Mouse (Mus musculus): ENCODE data around the gene Hs2st1. TPM values are rescaled to one million over a fixed set of nuclear protein-coding genes. Genes with fewer than 3 reads are reported as not detected.
A peak's percentile ranks its signal among the peaks of the same experiment; 100 is the strongest.
"Not testable (repeated sequence)": the region's sequence is repeated elsewhere in the genome, so short reads cannot be mapped to it uniquely, and the experiment has no call there.

Hs2st1 gene
- polyA plus RNA-seq, 1 experiment from 2014 or later, result 6.2 TPM

GRCm38 (mm10) chr3:144610759-144611158 is 40.8 kb upstream of the Hs2st1 start:
- no peaks in the 10 kb centered on the region for H3K27me3 ChIP-seq (replicated peaks; ENCODE audit: control insufficient read depth, insufficient read depth, low read length)
- H3K27ac ChIP-seq (ENCODE audit: low read length), result no peak overlapping the region
- no peak overlapping the region for H3K4me2 ChIP-seq (ENCODE audit: low read depth, low read length)

GRCm38 (mm10) chr3:144608090-144608489 is 38.1 kb upstream of the Hs2st1 start:
- WGBS, result 82% methylated on average over 5 of the region's 5 CpGs

More at GRCm38 (mm10) chr3:144610759-144611158, 40.8 kb upstream of the Hs2st1 start:
- WGBS, result 51% methylated on average over 5 of the region's 5 CpGs
- no peak; the same call in 1 of the 2 replicates for ATAC-seq
- Histone ChIP-seq H3K4me1 (ENCODE audit: control insufficient read depth, insufficient read depth, low read length) (peaks cover 25% of the 10 kb centered on the region), H3K4me3 (ENCODE audit: low read length) (no peak overlapping the region), H3K9me3 (ENCODE audit: control insufficient read depth, low read length) (no peaks in the 10 kb centered on the region), H3K36me3 (ENCODE audit: control insufficient read depth, insufficient read depth, low read length) (no peaks in the 10 kb centered on the region), H3K9ac (ENCODE audit: low read depth, low read length) (no peak overlapping the region)

GRCm38 (mm10) chr3:144606449-144606848 is 36.5 kb upstream of the Hs2st1 start:
- H3K27me3 ChIP-seq (replicated peaks; ENCODE audit: control insufficient read depth, insufficient read depth, low read length), result no peaks in the 10 kb centered on the region
- H3K4me3 ChIP-seq (ENCODE audit: low read length), result no peak overlapping the region
- H3K9ac ChIP-seq (ENCODE audit: low read depth, low read length), result no peak overlapping the region
- H3K4me2 ChIP-seq (ENCODE audit: low read depth, low read length), result no peak overlapping the region
- ATAC-seq, result no peak
- H3K36me3 ChIP-seq (ENCODE audit: control insufficient read depth, insufficient read depth, low read length), result no peaks in the 10 kb centered on the region
- H3K9me3 ChIP-seq (ENCODE audit: control insufficient read depth, low read length), result no peaks in the 10 kb centered on the region
- H3K4me1 ChIP-seq (ENCODE audit: control insufficient read depth, insufficient read depth, low read length), result peaks cover 6% of the 10 kb centered on the region
- WGBS, result 71% methylated on average over 4 of the region's 4 CpGs
- H3K27ac ChIP-seq (ENCODE audit: low read length), result no peak overlapping the region

More at GRCm38 (mm10) chr3:144608090-144608489, 38.1 kb upstream of the Hs2st1 start:
- no peaks in the 10 kb centered on the region for H3K27me3 ChIP-seq (replicated peaks; ENCODE audit: control insufficient read depth, insufficient read depth, low read length)
- H3K4me2 ChIP-seq (ENCODE audit: low read depth, low read length), result no peak overlapping the region
- no peak overlapping the region for H3K27ac ChIP-seq (ENCODE audit: low read length)
- H3K36me3 ChIP-seq (ENCODE audit: control insufficient read depth, insufficient read depth, low read length), result no peaks in the 10 kb centered on the region
- H3K4me3 ChIP-seq (ENCODE audit: low read length), result no peak overlapping the region
- no peak overlapping the region for H3K9ac ChIP-seq (ENCODE audit: low read depth, low read length)
- no peaks in the 10 kb centered on the region for H3K9me3 ChIP-seq (ENCODE audit: control insufficient read depth, low read length)
- peak; percentile 72 for ATAC-seq
- H3K4me1 ChIP-seq (ENCODE audit: control insufficient read depth, insufficient read depth, low read length), result peaks cover 17% of the 10 kb centered on the region

- H3K9me3 ChIP-seq (ENCODE audit: control insufficient read depth, low read length); H3K4me3 ChIP-seq (ENCODE audit: low read length); H3K4me2 ChIP-seq (ENCODE audit: low read depth, low read length); H3K9ac ChIP-seq (ENCODE audit: low read depth, low read length); H3K27me3 ChIP-seq (replicated peaks; ENCODE audit: control insufficient read depth, insufficient read depth, low read length); H3K36me3 ChIP-seq (ENCODE audit: control insufficient read depth, insufficient read depth, low read length); ATAC-seq; H3K27ac ChIP-seq (ENCODE audit: low read length); H3K4me1 ChIP-seq (ENCODE audit: control insufficient read depth, insufficient read depth, low read length): not testable (repeated sequence)
- 67% methylated on average over 7 of the region's 7 CpGs for WGBS
These were observed 35.8 kb upstream of the Hs2st1 start for GRCm38 (mm10) chr3:144605811-144606210.

- 62% methylated on average over 7 of the region's 7 CpGs for WGBS
- Histone ChIP-seq H3K36me3 (ENCODE audit: control insufficient read depth, insufficient read depth, low read length) (no peaks in the 10 kb centered on the region), H3K9ac (ENCODE audit: low read depth, low read length) (no peak overlapping the region), H3K9me3 (ENCODE audit: control insufficient read depth, low read length) (no peaks in the 10 kb centered on the region), H3K27me3 (replicated peaks; ENCODE audit: control insufficient read depth, insufficient read depth, low read length) (no peaks in the 10 kb centered on the region), H3K4me2 (ENCODE audit: low read depth, low read length) (no peak overlapping the region), H3K4me1 (ENCODE audit: control insufficient read depth, insufficient read depth, low read length) (no peaks in the 10 kb centered on the region), H3K27ac (ENCODE audit: low read length) (no peak overlapping the region), H3K4me3 (ENCODE audit: low read length) (no peak overlapping the region)
- ATAC-seq, result no peak
These were observed 34.2 kb upstream of the Hs2st1 start for GRCm38 (mm10) chr3:144604205-144604604.

- 53% methylated on average over 3 of the region's 3 CpGs for WGBS
- ATAC-seq, result no peak
- no peaks in the 10 kb centered on the region for H3K9me3 ChIP-seq (ENCODE audit: control insufficient read depth, low read length)
- H3K27ac ChIP-seq (ENCODE audit: low read length), result no peak overlapping the region
- no peak overlapping the region for H3K9ac ChIP-seq (ENCODE audit: low read depth, low read length)
- H3K4me3 ChIP-seq (ENCODE audit: low read length), result no peak overlapping the region
- no peaks in the 10 kb centered on the region for H3K4me1 ChIP-seq (ENCODE audit: control insufficient read depth, insufficient read depth, low read length)
- H3K4me2 ChIP-seq (ENCODE audit: low read depth, low read length), result no peak overlapping the region
- no peaks in the 10 kb centered on the region for H3K36me3 ChIP-seq (ENCODE audit: control insufficient read depth, insufficient read depth, low read length)
- no peaks in the 10 kb centered on the region for H3K27me3 ChIP-seq (replicated peaks; ENCODE audit: control insufficient read depth, insufficient read depth, low read length)
These were observed 33.6 kb upstream of the Hs2st1 start for GRCm38 (mm10) chr3:144603558-144603957.

GRCm38 (mm10) chr3:144602819-144603218 is 32.8 kb upstream of the Hs2st1 start:
- no peaks in the 10 kb centered on the region for H3K4me1 ChIP-seq (ENCODE audit: control insufficient read depth, insufficient read depth, low read length)
- no peak overlapping the region for H3K27ac ChIP-seq (ENCODE audit: low read length)
- ATAC-seq, result no peak
- 70% methylated on average over 7 of the region's 7 CpGs for WGBS
- H3K4me3 ChIP-seq (ENCODE audit: low read length), result no peak overlapping the region
- no peaks in the 10 kb centered on the region for H3K9me3 ChIP-seq (ENCODE audit: control insufficient read depth, low read length)
- no peak overlapping the region for H3K9ac ChIP-seq (ENCODE audit: low read depth, low read length)
- no peak overlapping the region for H3K4me2 ChIP-seq (ENCODE audit: low read depth, low read length)
- peaks cover 4% of the 10 kb centered on the region; the same call in 1 of the 2 replicates for H3K36me3 ChIP-seq (ENCODE audit: control insufficient read depth, insufficient read depth, low read length)
- H3K27me3 ChIP-seq (replicated peaks; ENCODE audit: control insufficient read depth, insufficient read depth, low read length), result no peaks in the 10 kb centered on the region

- Histone ChIP-seq H3K36me3 (ENCODE audit: control insufficient read depth, insufficient read depth, low read length) (peaks cover 6% of the 10 kb centered on the region; the same call in 1 of the 2 replicates), H3K27me3 (replicated peaks; ENCODE audit: control insufficient read depth, insufficient read depth, low read length) (no peaks in the 10 kb centered on the region), H3K4me1 (ENCODE audit: control insufficient read depth, insufficient read depth, low read length) (no peaks in the 10 kb centered on the region), H3K9me3 (ENCODE audit: control insufficient read depth, low read length) (no peaks in the 10 kb centered on the region), H3K4me3 (ENCODE audit: low read length) (no peak overlapping the region), H3K9ac (ENCODE audit: low read depth, low read length) (no peak overlapping the region), H3K4me2 (ENCODE audit: low read depth, low read length) (no peak overlapping the region), H3K27ac (ENCODE audit: low read length) (no peak overlapping the region)
- no peak for ATAC-seq
- 65% methylated on average over 4 of the region's 4 CpGs for WGBS
These were observed 32.4 kb upstream of the Hs2st1 start for GRCm38 (mm10) chr3:144602413-144602812.

- peaks cover 2% of the 10 kb centered on the region; the same call in 1 of the 2 replicates for H3K4me1 ChIP-seq (ENCODE audit: control insufficient read depth, insufficient read depth, low read length)
- H3K9ac ChIP-seq (ENCODE audit: low read depth, low read length), result no peak overlapping the region
- no peak overlapping the region for H3K27ac ChIP-seq (ENCODE audit: low read length)
- no peak overlapping the region for H3K4me2 ChIP-seq (ENCODE audit: low read depth, low read length)
- H3K27me3 ChIP-seq (replicated peaks; ENCODE audit: control insufficient read depth, insufficient read depth, low read length), result no peaks in the 10 kb centered on the region
- H3K4me3 ChIP-seq (ENCODE audit: low read length), result no peak overlapping the region
- 77% methylated on average over 12 of the region's 12 CpGs for WGBS
- no peak for ATAC-seq
- no peaks in the 10 kb centered on the region for H3K9me3 ChIP-seq (ENCODE audit: control insufficient read depth, low read length)
- H3K36me3 ChIP-seq (ENCODE audit: control insufficient read depth, insufficient read depth, low read length), result peaks cover 9% of the 10 kb centered on the region; the same call in 1 of the 2 replicates
These were observed 27.9 kb upstream of the Hs2st1 start for GRCm38 (mm10) chr3:144597790-144598467.
